Mouse (Mus musculus) urinary bladder, postnatal 25 days (tissue): ENCODE results near the gene Crybg3.
A peak's percentile ranks its signal among the peaks of the same experiment; 100 is the strongest.

Experiments used
- DNase-seq: peaks from one replicate; pipeline ENCODE4 v3.0.0; 2022; ENCODE audit warnings: low spot score

Crybg3 gene

DNA sequence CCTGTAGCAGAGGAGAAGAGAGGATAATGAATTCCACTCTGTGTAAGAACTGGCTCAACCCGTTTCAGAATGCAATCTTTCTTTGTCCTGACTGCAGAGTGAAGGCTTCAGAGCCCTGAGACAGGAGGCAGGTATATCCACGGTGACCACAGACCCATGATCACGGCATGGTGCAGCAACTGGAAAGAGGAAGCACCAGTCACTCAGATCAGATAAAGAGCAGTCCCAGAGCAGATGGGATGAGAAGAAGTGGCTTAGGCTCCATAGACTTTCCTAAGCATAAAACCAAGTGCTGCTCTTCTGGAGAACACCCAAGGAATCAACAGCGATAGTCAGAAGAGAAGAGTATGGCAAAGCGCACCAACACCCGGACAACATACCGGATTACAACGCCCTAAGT lies 21.5 kb downstream of the Crybg3 start:
- no peak for DNase-seq

DNA sequence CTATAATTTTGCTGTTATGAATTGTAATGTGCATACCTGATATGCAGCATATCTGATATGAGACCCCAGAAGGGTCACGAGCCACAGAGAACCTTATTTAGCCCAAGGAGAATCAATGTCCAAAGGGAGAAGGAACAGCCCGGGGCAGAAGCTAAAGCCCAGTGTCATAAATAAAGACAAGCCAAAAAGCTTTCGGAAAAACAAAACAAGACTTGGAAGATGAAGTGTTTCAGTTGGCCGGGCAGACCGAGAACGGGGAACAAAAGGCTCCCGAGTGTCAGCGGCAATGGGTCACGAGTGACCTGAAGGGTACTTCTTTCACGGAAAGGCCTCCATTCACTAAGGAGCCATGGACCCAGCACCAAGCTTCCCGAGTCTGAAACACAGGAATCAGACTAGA lies 26.8 kb downstream of the Crybg3 start:
- no peak for DNase-seq

DNA sequence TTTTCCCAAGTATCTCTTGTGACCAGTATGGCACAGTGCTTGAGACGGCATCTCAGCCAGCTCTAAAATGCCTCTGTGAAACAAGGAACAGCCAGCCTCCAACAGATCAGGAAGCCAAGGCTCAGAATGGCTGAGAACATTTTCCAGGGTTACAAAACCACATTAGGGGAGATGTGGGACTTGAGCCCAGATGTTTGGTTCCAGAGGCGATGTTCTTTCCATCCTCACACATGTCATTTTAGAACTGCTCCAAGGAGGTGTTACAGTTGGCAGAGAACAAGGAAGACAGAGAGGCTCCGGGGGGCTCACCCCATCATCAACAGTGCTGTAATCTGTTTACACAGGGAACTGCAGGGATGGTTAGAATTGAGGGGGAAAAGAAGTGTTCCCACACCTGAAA lies 28.1 kb downstream of the Crybg3 start:
- DNase-seq, result no peak

DNA sequence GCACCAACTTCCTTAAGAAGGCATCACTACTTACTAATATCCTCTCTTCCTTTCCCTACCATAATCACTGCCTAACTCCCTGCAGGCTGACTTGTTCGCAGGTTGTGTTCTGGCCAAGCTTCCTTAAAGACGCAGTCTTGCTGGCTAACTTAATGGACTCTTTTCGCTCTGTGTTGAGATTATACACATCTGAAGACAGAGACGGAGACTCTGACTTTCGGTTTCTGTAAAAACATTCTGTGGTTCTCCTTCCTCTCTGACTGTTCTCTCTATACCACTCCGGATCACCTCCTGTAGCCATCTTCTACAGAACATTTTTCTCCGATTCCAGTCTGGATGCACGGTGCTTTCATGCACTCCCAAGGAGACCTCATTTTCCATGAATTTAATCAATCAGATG lies 30.0 kb downstream of the Crybg3 start:
- no peak for DNase-seq

DNA sequence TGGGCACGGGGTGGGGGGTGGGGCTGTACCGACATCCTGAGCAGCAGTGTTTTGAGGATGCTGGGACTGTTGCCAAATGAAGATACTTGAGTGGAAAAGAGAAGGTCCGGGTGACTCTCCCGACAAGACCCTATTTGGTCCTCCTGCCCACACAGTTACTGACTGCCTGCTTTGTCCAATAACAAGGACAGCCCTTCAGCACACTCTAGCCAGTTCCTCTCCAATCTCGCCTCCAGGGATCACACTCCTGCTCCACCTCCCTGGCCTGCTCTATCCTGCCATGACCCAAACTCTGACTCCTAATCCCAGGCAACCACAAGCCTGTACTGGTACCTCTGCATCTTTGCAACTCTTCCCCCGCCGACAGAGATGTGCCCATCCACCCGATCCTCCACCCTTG lies 30.9 kb downstream of the Crybg3 start:
- no peak for DNase-seq

DNA sequence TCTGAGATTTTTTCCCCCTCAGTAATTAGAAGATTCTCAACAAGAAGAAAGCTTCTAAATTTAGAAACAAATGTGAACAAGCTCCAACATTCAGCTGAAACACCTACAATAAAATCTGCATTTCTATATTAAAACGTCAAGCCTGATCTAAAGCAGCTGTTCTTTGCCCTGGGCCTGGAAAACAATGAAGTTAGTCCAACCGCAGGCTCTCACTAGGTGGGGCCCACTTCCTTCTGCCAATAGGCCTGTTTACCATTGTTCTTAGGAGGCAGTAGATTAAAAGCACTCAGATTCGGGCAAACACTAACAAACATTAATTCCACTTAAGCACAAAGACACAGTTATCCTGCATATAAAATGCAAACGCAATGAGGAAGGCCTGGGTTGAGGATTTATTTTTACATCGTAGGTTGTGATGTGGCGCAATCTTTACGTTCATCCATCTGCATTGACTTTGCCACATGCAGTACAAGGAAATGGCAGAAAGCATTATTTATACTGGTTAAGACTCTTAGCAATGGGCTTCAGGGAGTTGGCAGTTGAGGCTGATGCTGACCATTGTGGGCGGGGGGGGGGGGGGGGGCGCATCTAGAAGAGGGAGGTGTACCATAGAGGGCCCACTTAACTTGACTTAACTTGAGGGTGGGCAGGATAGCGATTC lies 32.9 kb downstream of the Crybg3 start:
- DNase-seq, result no peak

DNA sequence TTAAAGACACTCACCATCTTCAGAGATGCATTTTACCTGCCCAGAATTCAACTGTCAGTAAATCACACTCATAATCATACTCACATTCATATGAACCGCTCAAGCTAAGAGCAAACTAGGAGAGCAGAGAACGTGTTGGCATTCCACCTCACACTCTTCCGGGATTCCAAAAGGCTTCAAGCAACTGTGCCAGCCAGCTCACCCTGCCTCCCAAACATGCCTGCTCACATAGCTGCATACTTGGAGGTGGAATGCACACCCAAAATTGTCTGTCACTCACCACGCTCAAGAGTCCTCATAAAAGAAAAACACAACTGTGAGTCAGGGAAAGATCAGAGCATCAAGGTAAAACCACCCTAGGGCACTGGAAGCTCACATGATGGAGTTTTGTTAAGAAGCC lies 34.3 kb downstream of the Crybg3 start:
- no peak for DNase-seq

DNA sequence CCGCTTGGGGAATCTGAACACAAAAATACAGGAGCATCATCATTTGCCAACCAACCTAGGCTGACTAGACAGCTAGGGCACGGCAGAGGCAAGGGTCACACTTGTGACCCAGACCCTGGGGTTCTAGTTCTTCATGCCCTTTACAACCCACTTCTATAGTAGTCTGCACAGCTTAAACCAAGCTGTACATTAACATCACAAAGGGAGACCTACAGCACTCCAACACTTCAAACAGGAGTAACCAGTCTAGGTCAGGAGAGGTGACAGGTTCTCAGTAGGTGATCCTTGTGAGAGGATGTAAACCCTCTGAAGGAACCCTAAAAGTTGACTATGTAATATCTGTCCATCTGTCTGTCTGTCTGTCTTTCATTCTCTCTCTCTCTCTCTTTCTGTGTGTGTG lies 35.1 kb downstream of the Crybg3 start:
- no peak for DNase-seq

DNA sequence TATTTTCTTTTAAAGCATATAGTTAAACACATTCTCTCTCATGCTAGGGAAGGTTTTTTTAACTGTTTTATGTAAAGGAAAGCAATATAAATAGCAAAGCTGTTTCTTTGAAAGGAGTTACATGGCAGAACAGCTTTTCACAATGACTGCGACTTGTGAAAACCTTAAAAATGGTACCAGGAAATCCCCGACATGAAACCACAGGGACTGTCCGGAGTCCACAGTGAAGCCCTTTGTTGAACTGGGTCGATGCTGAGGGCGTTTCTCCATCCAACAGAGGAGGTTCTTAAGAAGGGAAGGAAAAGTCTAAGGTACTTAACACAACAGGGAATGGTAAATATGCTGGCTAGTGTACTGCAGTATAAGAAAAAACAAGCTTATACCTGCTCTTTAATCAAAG lies 36.8 kb downstream of the Crybg3 start:
- no peak for DNase-seq

DNA sequence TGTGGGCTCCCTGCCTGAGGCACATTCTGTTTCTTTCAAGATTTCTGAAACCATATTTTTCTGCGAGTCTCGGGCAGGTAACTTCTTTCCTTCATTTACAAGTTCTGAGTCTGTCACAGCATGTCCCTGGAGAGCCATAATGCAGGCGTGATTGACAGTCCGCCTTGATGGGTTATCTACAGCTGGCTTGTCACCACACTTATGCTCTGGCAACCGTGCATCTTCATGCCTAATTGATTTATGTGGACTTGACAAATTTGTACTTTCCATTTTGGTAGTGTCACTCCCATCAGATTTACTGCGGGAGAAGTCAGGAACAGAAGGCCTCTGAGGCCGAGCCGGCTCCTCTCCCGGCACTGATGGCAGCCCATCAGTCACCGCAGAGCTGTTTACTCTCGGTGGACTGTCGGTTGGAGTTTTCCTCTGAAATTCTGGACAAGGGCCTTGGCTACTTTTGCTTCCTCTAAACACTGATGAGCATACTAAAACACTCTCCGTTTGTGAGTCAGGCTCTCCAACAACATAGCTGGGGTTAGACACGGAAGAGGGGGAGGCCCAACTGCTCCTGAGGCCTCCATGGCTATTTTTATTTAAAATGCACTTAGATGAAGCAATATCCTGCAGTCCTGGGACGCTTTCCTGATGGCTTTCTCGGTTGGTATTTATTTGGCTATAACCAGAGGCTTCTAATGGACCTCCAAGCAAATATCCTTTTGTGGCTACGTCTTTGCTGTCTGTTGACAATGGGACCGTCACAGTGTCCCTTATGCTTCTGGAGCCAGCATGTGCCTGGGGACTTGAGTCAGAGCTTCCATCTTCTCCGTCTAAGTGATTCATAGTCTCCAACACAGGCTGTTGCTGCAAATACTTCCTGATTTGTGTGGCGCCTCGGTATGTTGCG lies 41.2 kb downstream of the Crybg3 start:
- DNase-seq, result no peak

DNA sequence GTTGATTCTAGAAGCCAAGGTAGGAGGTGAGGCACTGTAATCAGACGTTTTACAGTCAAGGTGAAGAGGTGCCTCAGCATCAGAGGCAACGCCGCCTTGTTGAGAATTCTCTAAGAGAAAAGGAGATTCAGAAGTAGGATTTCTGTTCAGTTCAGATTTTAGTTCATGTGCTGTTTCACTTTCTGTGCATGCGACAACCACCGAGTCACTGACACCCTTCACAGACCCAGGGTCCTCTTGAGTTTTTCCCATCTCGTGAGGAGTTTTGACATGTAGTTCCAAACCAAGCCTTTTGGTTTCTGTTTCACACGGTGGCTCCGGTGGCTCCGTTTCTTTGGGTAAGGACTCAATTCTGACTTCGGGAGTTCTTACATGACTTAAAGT lies 41.9 kb downstream of the Crybg3 start:
- DNase-seq, result no peak

DNA sequence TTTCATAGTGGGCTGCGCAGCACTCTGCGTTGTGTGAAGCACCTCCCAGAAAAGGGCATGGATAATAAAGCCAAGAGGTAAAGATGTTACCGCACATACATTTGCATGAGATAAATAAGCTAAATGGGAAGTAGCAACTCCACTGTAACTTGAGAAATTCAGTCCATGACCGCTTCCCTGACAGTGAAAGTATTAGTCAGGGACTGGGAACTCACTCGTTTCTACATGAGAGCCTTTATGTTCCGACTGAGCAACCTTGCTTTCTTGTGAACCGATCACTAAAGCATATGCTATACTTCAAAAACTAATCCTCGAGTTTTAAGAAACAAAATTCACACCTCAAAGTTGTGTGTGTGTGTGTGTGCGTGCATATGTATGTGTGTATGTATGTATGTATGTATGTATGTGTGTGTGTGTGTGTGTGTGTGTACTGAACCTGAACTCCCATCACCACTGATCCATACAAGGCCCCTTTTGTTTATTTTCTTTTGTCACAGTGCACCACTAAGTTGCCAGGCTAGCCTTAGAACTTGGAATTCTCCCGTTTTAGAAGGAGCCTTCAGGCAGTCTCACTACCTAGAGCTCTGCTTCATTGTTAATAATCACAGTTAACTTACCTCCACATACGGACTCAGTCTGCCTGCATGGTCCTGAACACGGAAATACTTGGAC lies 47.2 kb downstream of the Crybg3 start:
- DNase-seq, result no peak

DNA sequence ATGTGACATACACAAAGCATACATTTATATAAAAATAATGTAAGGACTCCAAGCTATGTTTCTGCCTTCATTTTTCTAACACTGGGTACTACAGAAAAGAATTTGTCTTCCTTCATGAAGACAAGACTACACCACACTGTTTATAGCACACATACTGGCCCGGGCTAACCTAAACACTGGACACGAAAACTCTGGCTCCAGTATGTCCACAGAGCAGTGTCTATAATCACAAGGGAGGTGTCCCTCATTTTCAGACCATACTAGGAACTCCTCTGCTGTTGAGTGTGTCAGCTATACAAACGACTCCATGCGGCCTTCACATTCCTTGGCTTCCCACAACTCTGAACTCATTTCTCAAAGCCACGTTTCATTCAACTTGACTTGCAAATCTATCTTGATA lies 49.3 kb downstream of the Crybg3 start:
- no peak for DNase-seq

DNA sequence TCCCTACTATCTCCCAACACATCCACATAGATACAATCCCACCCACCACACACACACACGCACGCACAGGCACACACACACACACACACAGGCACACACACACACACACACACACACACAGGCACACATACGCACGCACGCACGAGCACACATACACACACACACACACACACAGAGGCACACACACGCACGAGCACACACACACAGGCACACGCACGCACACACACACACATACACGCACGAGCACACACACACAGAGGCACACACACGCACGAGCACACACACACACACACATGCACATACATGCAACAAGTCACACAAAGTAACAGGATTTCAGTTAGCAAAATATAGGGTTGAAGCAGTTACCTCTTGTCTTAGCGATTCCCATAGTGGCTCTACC lies 51.1 kb downstream of the Crybg3 start:
- DNase-seq, result no peak

DNA sequence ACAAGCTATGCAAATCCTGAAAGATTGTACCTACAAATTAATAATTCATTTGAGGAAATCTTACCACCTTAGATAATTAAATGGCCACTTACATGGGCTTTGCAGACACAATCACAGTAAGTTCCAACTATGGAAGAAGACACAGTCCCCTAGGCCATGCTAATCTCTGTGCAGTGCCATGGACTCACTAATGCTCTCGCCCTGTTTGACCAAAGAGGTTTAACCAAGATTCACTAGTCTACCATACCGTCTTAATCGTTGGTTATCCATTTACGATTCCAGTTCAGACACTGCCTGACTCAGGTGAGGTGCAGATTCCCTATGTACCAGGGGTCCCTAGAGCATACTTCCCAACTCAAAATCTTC lies 52.2 kb downstream of the Crybg3 start:
- no peak for DNase-seq

DNA sequence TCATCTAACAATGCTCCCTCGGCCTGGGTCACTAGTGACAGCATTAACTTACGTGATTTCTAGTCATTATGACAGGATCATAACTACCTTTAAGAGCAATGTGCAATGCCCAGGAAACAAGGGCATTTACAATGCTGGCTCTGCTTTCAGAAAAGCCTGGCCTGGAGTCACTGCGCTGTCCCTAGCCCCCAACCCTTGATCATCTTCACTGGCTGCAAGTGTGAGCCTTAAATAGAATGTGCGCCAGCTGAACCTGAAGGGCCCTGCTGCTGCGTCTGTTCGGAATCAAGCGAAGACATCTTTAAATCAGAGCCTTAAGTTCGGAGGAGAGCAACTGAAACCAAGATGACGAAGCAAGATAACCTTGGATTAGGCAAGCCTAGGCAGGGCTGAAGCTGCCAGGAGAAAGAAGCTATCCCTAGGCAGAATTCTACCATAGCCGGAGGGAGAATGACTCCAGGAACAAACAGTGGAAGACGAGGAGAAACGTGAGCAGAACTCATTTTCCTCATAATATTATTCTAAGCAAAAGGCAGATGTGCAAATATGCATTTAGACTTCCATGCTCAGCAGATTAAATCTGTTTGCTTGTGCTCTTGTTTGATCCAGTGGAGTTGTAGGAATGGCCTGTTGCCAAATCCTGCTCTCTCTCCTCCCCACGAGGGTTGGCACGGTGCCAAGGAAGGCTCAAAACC lies 52.7 kb downstream of the Crybg3 start:
- DNase-seq, result peak; percentile 39

DNA sequence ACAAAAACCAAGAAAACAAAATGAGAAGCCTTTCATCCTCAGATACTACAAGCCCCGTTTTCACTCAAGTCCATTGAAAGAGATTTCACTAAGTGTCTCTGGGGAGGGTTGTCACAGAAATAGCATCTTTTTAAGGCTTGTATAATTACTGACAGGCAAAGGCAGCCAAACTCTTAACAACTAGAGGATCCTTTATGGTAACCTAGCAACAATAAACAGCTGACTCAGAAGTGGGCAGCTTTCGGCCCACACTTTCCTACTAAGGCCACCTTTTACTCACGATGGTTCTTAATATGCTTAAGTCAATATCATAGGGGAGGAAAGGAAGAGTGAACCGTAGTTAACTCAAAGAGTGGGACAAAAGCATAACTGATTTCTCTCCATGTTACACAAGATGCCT lies 53.3 kb downstream of the Crybg3 start:
- DNase-seq, result no peak

DNA sequence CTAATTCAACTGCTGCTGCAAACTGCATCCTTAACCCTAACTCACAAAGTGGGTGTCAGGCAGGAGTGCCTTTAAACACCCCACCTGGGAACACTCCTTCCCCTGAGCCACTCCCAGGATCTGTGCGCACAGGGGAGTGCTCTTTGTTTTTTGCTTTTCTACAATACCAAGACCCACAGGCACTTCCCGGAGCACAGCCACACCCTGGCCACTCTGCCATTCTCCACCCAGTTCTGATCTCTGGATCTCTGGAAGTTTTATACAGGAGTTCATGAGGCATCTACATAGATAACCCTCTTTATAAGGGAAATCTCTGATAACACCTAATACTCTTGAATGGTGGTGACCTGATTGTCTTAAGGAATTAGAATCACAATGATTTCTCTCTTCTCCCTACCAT lies 55.4 kb downstream of the Crybg3 start:
- no peak for DNase-seq

DNA sequence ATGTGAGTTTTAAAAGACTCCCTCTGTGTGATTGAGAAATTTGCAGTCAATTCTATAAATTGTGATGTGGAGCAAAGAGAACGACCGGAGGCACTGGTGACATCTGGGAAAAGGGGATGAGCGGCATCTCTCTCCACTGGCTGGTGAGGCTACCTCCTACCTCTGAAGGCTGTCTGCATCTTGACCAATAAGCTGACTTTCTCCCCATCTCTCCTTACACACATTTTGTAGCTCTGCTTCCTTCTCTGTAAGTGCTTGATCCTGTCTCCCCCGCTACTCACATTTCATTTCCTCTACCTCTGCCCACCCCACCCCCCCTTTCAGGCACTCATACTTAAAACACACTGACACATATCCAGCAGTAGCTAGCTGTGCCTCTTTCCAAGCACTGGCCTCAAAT lies 59.4 kb downstream of the Crybg3 start:
- no peak for DNase-seq

DNA sequence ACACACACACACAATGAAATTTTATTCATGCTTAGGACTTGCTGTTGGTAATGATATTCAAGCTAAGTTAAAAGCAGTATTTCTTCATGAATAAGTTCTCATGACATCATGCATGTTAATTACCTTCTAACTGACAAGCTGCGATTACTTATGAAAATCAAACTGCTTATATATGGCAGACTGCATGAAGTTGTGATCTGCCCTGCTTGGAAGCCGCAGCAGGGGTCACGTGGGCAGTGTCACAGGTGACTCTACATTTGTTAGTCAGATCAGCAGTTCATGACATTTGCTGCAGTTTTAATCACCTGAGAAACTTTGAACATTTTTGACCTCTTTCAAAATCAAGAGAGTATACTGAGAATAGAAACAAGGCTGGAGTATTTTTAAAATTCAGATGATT lies 59.8 kb downstream of the Crybg3 start:
- no peak for DNase-seq

DNA sequence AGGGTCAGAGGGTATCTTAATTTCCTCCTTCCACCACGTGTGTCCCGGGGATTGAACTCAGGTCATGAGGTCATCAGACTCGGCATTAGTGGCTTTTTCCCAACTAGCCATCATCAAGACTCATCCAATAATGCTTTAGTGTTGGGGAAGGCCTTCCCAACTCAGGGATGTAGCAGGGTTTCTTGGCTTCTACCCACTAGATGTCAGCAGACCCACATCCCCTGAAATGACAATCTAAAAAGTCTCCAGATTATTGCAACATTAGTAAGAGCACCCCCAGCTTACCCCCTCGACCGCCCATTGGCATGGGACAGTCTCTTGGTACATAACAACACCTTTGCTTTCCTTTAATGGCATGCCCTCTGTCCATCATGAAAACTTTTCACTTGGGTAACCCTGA lies 65.1 kb downstream of the Crybg3 start:
- no peak for DNase-seq

DNA sequence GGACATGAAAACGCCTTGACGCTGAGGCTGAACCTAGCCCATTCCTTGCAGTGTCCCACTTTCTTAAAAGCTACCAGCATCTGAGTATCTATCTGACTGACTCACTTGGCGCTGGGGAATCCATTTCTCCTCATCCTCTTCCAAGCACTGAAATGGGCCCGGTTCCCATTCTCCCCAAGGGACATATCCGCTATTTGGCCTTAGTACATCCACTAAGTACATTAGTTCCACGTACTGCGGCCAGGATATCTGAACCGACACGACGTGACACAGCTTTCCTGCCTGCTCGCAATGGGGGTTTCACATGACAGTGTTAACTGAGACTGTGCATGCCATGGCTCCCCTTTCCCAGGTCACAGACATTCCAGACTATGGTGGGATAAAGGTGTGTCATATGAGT lies 66.4 kb downstream of the Crybg3 start:
- no peak for DNase-seq

DNA sequence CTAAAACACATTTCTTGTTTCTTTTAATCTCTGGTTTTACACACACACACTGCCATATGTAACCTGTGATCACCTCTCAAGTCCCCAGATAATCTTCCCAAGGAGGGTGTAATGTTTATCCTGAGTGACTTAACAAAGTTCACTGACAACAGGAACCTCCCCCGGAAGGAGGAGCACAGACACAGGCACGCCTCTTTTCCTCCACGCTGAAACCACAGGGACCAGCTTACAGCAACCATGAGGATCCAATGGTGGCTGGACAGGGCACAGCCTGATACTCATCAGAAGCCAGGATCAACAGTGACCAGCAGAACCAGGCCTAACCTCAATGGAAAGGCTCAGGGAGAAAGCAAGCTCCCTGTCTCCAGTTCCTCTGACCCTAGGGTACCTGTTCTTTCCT lies 68.2 kb downstream of the Crybg3 start:
- DNase-seq, result no peak
